Mouse (Mus musculus) E14TG2a.4 (cell line): ENCODE results near the gene BC028528.
"Not testable (repeated sequence)": the region's sequence is repeated elsewhere in the genome, so short reads cannot be mapped to it uniquely, and the experiment has no call there.

Experiments used
- H3K27me3 ChIP-seq: 2 replicates; pipeline ENCODE4 v1.6.1; 2014; ENCODE audit warnings: low read length, control low read depth; ENCODE audit not compliant: insufficient read depth
- H3K36me3 ChIP-seq: 2 replicates; pipeline ENCODE4 v1.6.1; 2014; ENCODE audit warnings: low read length, control low read depth; ENCODE audit not compliant: insufficient read depth
- H3K4me1 ChIP-seq: replicated peaks from 2 replicates; pipeline ENCODE4 v1.6.1; 2014; ENCODE audit warnings: low read depth, low read length, control low read depth
- H3K4me3 ChIP-seq: replicated peaks from 2 replicates; pipeline ENCODE4 v1.5.1; 2014; ENCODE audit warnings: mild to moderate bottlenecking, low read length
- H3K9me3 ChIP-seq: 2 replicates; pipeline ENCODE4 v1.6.1; 2014; ENCODE audit warnings: low read length, control low read depth
- CTCF ChIP-seq: conservative IDR thresholded peaks from 2 replicates; pipeline ENCODE4 v1.5.1; 2014; ENCODE audit warnings: low read length
- NANOG ChIP-seq: IDR thresholded peaks from 2 replicates; pipeline ENCODE4 v1.6.1; 2014; ENCODE audit warnings: borderline replicate concordance, low read length, mixed read lengths
- POU5F1 ChIP-seq: IDR thresholded peaks from 2 replicates; pipeline ENCODE4 v1.6.1; 2014; ENCODE audit warnings: low read length, borderline replicate concordance

BC028528 gene

GRCm38 (mm10) chr3:95902373-95902625 lies 10.5 kb upstream of the BC028528 start:
- peaks cover 76% of the 10 kb centered on the region for H3K4me1 ChIP-seq
- peaks cover 57% of the 10 kb centered on the region for H3K27me3 ChIP-seq
- TF ChIP-seq POU5F1 (no peak), CTCF (no peak), NANOG (no peak)
- no peaks in the 10 kb centered on the region for H3K9me3 ChIP-seq
- H3K36me3 ChIP-seq, result peaks cover 8% of the 10 kb centered on the region
- H3K4me3 ChIP-seq, result no peak overlapping the region

- TF ChIP-seq CTCF (no peak), POU5F1 (no peak), NANOG (no peak)
- no peaks in the 10 kb centered on the region for H3K9me3 ChIP-seq
- peaks cover 53% of the 10 kb centered on the region for H3K27me3 ChIP-seq
- H3K36me3 ChIP-seq, result peaks cover 9% of the 10 kb centered on the region
- H3K4me1 ChIP-seq, result peaks cover 70% of the 10 kb centered on the region
- H3K4me3 ChIP-seq, result no peak overlapping the region
Observed at GRCm38 (mm10) chr3:95901616-95902372, 10.0 kb upstream of the BC028528 start.

- Histone ChIP-seq H3K4me1 (peaks cover 64% of the 10 kb centered on the region), H3K27me3 (peaks cover 41% of the 10 kb centered on the region), H3K36me3 (peaks cover 18% of the 10 kb centered on the region), H3K9me3 (no peaks in the 10 kb centered on the region), H3K4me3 (no peak overlapping the region)
- no peak for TF ChIP-seq CTCF
- TF ChIP-seq POU5F1, result no peak
- TF ChIP-seq NANOG, result no peak
Observed at GRCm38 (mm10) chr3:95899800-95900524, 8.2 kb upstream of the BC028528 start.

GRCm38 (mm10) chr3:95895501-95895900 lies 3.7 kb upstream of the BC028528 start:
- Histone ChIP-seq H3K36me3 (peaks cover 18% of the 10 kb centered on the region), H3K4me3 (0 out of 2 replicates have a peak overlapping the region, but pooled peaks have one; percentile 10), H3K4me1 (peaks cover 70% of the 10 kb centered on the region)
- H3K27me3 ChIP-seq, H3K9me3 ChIP-seq: not testable (repeated sequence)

- TF ChIP-seq NANOG, result no peak
- no peak for TF ChIP-seq CTCF
- TF ChIP-seq POU5F1, result no peak
- Histone ChIP-seq H3K4me1 (peaks cover 74% of the 10 kb centered on the region), H3K9me3 (no peaks in the 10 kb centered on the region), H3K4me3 (peak overlapping the region; percentile 88), H3K36me3 (peaks cover 18% of the 10 kb centered on the region), H3K27me3 (no peaks in the 10 kb centered on the region)
Observed at GRCm38 (mm10) chr3:95894317-95895160, 2.7 kb upstream of the BC028528 start.

- H3K4me1 ChIP-seq, result peaks cover 71% of the 10 kb centered on the region
- H3K9me3 ChIP-seq, H3K27me3 ChIP-seq: not testable (repeated sequence)
- peaks cover 24% of the 10 kb centered on the region for H3K36me3 ChIP-seq
- H3K4me3 ChIP-seq, result peak within 1 kb of the TSS; percentile 88
Observed at GRCm38 (mm10) chr3:95893606-95894316, 2.0 kb upstream of the BC028528 start, which contains the start of gene Aph1a. Gene Aph1a, plus strand, starts transcription at chr3:95893969.

- TF ChIP-seq CTCF (no peak), POU5F1 (no peak), NANOG (no peak)
- Histone ChIP-seq H3K36me3 (peaks cover 30% of the 10 kb centered on the region), H3K4me1 (peaks cover 66% of the 10 kb centered on the region), H3K4me3 (peak overlapping the region; percentile 88), H3K27me3 (no peaks in the 10 kb centered on the region), H3K9me3 (no peaks in the 10 kb centered on the region)
Observed at GRCm38 (mm10) chr3:95893126-95893525, 1.3 kb upstream of the BC028528 start.
